Mouse (Mus musculus): ENCODE results near the gene Slc22a23.
"Not testable (repeated sequence)": the region's sequence is repeated elsewhere in the genome, so short reads cannot be mapped to it uniquely, and the experiment has no call there.

Slc22a23 gene

DNA sequence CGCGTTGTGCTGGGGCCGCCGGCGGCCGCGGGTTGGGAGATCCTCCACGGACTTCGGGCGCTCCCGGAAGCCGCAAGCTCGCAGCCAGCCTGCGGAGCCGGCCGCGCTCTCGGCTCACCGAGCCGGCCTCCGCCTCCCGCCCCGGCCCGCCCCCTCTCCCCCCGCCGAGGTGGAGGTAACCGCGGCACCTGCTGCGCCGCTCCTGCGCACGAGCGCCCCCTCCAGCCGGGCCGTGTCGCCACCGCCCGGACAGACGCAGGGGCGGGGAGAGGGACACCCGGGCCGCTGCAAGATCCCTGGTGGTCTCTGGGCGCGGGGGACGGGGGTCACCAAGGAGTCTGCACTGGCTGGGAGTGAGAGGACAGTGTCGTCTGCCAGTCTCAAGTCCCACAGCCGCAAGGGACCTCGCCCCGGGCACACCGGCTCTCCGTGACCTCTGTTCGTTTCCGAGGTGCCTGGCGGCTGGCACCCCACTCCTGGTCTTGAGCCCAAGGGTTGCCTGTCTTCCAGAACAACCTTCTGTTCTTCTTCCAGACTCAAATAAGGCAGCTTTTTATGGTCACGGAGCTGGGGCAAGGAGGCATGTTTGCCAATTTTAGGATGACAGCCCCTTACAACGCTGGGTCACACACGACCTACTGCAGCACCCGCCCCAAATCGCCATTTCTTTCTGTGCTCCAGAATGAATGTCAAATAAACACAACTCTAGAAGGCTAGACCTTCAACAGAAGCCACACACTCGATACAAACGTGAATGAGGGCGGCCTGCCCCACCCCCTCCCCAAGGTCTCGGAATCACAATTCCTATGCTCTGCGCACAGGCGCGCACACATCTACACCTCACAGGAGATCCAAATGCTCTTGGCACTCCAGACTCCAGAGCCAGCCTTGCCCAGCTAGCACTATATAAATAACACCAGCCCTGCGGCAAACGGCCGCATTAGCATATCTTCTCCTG is at the start of gene Slc22a23:
Gene Slc22a23, minus strand, starts transcription at position 55 of the 958 bp plus-strand sequence.
- peak; percentile 37 for DNase-seq (ENCODE audit: low spot score)

DNA sequence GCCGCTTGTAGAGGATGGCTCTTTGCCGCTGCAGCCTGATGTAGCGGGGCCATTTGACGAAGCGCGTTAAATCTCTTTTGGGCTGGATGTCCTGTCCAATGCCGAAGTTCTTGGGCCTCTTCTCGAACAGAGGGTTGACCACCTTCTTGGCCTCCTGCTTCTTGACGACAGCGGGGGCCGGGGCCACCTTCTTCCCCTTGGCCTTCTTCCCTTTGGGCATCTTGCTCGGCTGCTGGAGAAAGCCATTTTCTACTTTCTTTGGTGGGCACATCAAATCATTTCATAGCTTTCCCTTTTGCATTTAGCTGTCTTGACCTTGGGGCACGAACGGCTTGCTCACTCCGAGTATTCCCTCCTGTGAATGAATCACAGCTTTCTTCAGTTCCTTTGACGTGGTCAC is 49.3 kb upstream of the Slc22a23 start:
- DNase-seq (ENCODE audit: low spot score) = not testable (repeated sequence)

DNA sequence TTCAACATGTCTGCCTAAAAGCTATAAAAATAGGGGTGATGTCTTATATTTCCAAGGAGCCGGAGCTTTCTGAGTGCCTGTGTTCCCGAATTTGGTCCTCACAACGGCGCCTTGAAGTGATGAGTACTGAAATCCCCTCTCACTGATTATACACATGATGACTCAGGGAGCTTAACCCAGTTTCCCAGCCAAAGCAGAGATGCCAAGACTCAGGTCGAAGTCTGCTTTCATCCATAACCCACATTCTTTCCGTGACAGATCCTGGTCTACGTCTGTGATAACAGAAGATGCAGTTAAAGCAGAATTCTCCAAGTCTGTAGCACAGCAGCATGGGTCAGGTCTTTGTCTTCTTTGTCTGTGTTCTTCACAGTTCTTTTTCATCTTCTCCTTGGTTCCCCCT is 47.4 kb upstream of the Slc22a23 start:
- DNase-seq (ENCODE audit: low spot score) = no peak

DNA sequence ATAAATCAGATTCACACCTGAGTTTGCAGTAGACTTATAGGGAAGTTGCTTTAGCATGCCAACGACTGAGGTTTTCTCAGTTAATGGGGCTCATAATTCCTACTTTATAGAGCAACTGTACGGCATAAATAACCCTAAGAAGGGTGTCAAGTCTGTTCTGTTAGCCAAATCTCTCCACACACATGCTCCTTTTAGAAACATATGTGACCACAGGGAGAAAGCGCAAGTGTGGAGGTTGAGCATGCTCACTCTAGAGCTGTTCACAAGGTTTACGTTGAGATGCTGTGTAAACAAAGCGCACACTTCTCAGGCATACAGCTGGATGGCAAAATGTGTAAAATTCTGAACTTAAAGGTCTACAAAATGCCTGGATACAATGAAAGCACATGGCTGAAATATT is 43.2 kb upstream of the Slc22a23 start:
- DNase-seq (ENCODE audit: low spot score) = no peak

DNA sequence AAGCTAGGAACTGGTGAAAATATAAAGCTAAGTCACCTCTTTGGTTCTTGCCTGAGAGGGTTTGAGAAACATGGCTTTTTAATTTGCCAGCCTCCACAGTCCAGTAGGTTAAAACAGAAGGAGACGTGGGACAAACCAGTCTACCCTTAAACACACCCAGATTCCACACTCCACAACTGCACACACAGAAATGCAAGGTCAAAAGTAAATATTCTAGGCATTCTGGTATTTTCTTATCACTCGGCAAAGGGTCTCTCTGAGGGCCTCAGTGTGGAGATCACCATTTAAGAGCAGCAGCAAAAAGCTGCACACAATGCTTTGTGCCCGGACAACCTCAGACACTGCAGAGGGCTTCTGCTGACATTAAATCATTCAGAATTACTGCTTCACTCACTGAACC is 38.4 kb upstream of the Slc22a23 start:
- DNase-seq (ENCODE audit: low spot score) = no peak

DNA sequence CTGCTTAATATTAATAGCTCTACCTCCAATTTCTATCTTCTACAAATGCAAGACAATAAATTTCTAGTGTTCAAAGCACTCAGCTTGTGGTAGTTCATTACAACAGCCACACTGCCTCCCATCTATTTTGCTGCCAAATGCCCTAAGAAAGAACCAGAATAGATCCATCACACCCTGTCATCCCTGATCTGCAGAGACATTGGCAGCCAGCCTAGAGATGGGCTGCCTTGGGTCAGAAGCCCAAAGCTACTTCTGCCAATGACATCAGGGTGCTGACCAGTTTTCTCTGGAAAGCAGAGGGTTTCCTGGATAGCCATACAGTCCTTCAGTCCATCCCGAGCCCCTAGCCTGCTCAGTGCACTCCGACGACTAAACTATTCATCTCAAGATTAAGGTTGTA is 33.9 kb upstream of the Slc22a23 start:
- peak; percentile 66 for DNase-seq (ENCODE audit: low spot score)

DNA sequence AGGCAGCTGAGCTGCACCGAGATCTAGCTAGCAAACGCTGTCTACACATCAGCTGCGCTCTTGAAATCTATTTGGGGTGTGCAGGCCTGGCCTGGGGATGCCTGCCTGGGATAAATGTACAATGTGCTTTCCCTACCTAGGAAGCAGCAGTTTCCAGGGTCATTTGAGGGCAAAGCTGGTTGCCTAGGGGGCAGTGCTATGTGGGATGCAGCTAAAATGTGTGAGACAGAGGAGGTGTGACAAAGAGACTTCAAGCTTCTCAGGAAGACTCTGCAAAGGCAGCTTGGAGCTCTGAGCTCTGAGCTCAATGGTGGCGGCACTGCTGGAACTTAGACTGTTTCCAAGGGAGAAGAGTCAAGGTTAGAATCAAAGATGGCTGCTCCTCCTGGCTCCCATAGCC is 30.2 kb upstream of the Slc22a23 start:
- no peak for DNase-seq (ENCODE audit: low spot score)

DNA sequence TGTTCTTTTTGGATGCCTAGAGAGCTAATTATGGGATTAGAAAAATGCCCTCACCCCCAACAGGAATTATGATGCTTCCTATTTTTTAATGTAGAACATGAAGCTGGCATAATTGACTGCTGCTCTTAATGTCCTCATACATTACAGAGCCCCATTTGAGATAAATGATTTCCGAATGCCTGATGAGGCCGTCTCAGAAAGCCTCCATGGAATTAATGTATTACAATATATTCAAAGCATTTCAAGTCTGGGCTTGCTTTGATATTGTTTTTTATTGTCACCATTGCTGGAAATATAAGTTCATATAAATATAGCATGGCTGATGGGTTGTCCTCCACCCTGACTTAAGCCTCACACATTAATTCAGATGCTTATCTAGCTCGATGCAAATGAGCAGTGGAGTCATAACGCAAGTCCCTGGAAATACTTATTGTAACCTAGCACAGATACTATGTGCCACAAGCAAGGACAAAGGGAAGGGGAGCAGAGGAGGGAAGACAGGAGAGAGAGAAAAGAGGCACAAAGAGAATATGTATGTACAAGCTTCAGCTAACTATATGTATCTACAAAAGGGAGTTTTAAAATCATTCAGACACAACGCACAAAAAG is 28.0 kb upstream of the Slc22a23 start:
- DNase-seq (ENCODE audit: low spot score) = no peak

DNA sequence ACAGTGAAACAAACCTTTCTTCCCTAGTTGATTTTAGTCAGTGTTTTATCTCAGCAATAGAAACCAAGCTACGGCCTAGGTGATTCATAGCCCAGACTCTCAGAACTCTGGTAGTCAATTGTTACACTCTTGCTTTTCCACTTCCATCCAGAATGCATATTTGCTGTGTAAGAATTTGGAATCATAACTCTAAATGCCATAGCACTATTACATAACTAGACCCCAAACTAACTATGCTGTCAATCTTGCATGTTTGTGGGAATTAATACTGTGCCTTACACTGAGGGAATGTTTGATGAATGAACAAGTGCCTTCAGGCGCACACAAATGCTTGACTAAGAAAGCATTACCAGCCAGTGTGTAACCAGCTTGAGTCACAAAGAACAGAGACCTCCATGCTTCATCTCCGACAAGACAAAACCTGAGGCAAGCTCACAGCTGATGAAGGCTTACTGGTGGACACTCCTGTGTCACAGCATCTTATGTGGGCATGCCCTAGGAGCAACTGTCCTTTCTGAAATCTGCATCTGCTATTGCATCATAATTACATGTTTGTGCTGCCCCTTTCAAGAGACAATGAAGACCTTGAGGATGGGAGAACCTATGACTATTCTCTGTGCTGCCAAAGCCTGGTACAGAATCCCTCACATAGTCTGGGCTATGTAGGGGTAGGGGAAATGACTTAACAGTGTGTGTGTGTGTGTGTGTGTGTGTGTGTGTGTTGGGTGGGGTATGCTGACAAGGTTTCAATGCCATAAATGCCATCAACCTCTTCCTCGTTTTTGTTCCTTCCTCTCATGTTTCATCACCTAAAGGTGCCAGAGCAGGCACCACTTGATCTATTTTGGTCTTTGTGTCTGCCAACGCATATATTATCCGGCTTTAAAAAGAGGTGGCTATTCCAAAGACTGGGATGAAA is 27.2 kb upstream of the Slc22a23 start:
- DNase-seq (ENCODE audit: low spot score) = no peak

DNA sequence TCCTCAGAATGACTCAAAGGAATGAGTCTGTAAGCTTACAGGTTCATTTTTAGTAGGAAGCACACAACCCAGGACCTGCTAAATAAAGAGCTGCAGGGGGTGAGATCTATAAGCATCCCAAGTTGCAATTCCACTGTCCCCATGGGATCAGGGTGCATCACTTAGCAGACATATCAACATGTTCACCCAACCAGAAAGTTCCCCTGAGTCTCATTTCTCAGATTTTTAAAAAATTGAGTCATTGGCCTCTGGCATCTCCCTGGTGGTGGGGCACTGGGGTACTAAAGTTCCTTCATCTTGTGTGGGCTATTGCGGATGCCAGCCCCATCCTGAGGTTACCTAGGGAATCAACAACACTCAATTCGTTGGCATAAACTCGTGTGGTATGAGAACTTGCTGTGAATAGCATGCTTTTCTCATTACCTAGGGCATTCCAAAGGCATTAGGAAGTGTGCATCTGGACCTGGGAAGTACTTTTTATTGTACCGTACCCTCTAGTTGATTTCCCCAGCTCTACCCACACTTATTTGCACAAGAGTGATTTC is 25.4 kb upstream of the Slc22a23 start:
- no peak for DNase-seq (ENCODE audit: low spot score)

DNA sequence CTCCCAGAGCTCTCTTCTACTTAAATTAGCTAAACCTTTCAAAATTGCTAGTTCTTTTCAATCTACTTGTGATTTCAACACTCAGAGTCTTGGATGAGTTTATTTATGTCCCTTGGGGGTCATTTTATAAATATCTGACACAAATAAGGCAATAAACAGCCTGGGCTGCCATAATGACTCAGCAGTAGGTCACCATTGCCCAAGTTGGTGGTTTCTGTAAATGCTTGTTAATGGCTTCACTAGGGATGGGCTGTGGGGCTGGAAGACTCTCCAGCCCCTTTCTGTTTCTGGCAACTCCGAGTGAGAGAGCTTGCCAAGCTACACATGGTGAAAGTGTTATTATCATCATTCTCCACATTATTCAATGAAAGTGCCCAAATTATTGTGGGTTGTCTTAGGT is 20.2 kb upstream of the Slc22a23 start:
- peak; percentile 86 for DNase-seq (ENCODE audit: low spot score)

DNA sequence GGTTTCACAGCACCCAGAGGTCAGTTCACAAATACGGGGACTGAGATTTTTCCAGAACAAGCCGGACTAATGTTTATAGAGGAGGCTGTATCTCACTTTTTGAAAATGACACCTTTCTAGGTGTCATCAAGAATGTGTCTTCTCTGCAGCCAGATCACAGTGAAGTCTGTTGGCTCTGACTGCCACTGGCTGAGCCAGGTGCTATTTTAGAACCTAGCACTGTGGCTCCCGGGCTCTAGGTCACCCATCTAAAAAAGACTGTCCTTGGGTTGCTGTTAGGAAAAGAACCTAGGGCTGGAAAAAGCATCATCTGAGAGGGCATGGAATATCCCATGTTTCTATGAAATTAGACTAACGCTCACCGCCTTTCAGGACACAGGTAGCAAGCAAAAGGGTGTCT is 10.7 kb upstream of the Slc22a23 start:
- DNase-seq (ENCODE audit: low spot score) = no peak

DNA sequence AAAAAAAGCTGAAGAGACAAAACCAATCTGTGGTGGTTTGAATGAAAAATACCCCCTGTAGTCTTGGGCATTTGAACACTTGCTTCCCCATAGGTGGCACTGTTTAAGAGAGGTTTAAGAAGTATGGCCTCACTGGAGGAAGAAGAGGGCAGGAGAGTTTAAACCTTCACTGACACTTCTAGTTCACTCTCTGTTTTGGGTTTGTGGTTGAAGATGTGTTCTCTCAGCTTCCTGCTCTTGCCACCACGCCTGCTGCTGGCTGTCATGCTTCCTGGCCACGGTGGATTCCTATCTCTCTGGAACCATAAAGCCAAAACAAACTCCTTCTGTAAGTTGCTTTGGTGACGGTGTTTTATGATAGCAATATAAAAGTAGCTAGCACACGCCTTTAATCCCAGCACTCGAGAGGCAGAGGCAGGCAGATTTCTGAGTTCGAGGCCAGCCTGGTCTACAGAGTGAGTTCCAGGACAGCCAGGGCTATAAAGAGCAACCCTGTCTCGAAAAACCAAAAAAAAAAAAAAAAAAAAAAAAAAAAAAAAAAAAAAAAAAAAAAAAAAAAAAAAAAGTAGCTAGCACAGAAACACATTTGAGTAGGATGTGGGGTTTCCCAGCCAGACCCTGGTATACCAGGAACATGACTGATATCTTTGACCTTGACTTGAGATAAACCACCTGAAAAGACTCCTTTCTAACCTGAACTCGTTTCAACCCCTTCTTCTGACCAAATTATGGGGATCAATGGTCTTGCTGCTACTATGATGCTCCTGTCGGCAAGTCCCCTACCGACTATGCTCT is 10.0 kb upstream of the Slc22a23 start:
- DNase-seq (ENCODE audit: low spot score) = no peak

DNA sequence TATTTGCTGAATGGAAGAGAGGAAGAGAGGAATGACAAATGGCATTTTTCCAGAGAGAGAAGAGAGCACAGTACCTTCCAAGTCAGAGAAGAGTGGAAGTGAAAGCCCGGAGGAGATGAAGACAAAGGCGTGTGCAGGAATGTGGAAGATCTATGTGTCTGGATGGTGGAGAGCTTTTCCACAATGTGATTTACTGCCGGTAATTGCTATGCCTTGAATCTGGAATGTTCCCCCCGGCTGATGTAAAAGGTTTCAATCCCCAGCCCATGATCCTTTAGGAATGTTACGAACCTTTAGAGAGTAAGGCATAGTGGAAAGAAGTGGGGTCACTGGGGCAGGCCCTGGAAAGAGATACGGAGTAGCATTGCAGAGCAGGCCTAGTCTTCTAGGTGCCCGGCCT is 8.3 kb upstream of the Slc22a23 start:
- DNase-seq (ENCODE audit: low spot score) = no peak

DNA sequence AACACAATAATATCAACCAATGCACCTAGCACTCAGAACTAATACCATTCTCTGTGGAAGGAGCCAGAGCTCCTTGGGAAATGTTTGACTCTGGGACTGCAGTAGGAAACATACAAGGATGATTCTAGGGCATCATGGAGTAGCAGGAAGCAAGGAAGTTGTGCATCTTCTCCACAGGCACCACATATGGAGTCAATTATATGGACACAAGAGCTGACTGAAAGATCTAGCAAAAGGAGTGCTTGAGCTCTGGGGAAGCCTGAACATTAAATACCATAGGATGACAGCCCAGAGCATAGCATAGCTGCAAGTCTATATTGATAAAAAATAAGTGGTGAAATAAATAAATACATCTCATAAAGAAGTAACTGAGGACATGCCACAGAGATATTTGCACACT is 6.5 kb upstream of the Slc22a23 start:
- no peak for DNase-seq (ENCODE audit: low spot score)

DNA sequence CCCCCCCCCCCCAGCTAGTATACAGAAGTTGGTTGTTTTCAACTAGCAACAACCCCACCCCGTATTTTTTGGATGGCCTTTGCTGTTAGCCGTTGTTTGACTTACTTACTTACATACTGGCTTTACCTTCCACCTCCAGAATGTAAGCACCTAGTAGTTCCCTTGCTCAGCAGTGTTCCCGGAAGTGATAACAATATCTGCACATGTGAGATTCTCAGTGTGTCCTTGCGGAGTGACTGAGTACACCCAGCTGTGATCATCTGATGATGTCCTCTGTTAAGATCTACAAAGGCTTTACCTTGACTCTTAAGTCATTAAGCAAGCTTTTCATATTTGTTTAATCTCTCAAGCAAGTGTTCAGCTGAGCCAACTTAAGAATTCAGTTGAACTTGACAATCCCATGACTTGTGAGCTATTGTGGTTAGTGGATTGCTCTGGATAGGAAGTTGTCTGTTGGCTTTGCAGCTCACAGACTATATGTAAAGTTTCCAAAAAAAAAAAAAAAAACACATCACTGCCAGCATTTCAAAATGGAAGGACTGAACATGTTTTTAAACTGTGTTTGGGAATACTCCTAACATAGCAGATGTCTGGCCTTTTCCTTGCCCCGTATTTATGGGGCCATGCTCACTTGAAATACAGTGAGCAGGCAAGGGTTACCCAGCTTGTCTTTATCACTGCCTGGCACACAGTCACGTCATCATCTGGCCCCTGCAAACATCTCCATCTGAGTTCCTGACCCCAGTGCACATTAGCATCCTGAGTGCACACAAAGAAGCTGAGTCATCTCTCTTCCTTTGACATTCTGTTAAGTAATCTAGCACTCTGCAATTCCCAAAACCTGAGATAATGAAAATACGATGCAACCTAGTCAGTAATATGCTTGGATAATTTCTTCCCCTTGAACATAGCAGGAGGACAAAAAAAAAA is 3.2 kb upstream of the Slc22a23 start:
- no peak for DNase-seq (ENCODE audit: low spot score)

DNA sequence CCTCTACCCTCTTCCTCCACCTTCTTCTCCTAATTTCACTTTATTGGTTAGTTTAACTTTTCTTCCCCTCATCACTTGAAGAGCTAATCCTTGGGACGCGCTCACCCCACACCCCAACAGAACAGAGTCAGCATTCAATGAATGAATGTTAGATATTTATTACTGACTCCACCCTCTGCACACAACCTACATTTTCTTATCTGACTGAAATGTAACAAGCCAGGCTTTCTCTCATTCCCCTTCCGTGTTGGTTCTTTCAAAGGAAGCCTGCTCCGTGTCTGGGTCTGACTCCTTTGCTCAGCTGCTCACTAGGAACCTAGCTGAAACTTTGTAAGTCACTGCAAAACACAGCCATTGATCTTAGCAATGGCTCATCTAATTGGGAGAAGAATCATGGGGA is 1.8 kb upstream of the Slc22a23 start:
- no peak for DNase-seq (ENCODE audit: low spot score)

DNA sequence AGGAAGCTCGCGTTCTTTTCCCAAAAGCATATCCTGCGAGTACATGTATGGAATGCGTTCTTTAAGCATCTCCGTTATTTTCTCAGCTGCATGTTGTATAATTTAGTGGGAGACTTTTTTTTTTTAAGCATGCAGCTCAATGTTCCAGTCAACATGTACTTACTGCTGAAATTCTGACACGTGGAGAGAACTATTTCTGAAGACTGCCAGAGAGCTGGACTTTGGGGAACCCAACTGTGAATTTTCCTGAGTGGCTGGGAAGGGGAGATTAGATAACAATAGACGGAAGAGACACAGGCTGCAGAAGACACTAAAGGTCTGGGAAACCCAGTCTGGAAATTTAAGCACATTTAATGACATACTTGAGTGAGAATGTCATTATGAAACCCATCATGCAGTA is 1.3 kb upstream of the Slc22a23 start:
- no peak for DNase-seq (ENCODE audit: low spot score)

DNA sequence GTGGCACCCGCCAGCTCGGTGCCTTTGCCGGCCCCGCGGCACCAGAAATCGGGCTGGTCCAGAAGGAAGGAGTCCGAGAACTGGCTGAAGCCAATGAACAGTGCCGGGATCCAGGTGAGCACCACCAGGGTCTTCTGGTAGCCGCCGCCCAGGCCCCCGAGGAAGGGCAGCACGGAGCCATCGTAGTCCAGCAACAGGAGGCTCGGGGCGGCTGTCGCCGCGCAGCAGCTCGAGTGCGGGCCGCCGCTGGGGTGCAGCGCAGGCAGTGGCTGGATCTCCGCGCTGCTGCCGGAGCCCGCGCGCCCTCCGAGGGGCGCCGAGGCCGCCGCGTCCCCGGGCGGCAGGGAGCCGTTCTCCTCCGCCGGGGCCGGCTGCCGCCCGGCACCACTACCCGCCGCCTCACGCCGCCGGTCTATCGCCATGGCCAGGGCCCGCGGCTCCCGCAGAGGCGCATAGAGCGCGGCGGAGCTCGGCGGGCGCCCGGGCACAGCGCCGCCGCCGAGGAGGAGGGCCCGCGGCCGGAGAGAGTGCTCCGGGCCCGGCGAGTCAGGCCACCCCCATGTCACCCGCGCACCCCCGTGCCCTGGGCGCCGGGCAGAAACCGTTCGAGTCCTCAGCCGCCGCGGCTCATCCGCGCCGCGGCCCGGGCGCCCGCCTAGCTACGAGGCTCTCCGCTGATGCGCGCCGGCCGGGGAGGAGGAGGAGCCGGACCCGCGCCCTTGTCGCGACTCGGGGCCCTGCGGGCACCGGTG is 430 bp downstream of the Slc22a23 start:
- no peak for DNase-seq (ENCODE audit: low spot score)

All from adipocyte (in vitro differentiated cells).